Mouse (Mus musculus): ENCODE data around the gene Rfx4.

Gene Rfx4

DNA sequence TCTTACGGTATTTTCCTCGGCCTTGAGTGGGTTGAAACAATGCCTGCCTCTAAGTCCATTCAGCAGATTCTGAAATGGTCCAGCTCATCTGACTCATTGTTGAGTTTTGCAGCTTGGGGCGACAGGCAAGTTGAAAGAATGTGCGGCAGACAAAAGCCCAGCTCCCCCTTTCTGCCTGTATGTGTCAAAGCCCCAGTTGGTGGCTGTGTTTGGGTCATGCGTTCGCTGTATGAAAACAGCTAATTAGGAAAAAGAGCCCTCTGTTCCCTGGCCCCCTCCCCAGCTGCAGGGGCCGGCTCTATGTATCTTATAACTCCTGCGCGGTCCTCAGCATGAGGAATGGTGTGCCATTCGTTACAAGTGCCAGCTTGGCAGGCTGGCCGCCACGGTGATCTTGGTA, 115.4 kb downstream of the Rfx4 start:
- DNase-seq (ENCODE audit: low spot score), result no peak

DNA sequence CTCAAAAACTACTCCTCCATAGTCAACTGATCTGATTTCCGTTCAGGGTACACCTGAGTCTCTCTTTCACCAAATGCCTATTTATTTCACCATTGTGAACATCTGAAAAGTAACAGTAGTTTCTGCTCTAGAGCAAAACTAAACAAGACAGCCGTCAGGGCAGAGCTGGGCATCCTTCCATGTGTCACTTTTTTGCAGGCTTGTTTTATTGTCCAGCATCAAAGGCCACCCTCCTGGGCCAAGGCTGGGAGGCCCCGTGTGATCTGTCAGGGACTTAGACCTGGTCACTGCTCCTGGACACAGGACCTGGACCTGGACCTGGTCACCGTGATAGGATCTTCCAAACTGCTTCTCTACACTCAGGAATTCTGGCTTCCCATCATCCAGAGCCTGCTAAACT, 116.1 kb downstream of the Rfx4 start:
- DNase-seq (ENCODE audit: low spot score), result no peak

DNA sequence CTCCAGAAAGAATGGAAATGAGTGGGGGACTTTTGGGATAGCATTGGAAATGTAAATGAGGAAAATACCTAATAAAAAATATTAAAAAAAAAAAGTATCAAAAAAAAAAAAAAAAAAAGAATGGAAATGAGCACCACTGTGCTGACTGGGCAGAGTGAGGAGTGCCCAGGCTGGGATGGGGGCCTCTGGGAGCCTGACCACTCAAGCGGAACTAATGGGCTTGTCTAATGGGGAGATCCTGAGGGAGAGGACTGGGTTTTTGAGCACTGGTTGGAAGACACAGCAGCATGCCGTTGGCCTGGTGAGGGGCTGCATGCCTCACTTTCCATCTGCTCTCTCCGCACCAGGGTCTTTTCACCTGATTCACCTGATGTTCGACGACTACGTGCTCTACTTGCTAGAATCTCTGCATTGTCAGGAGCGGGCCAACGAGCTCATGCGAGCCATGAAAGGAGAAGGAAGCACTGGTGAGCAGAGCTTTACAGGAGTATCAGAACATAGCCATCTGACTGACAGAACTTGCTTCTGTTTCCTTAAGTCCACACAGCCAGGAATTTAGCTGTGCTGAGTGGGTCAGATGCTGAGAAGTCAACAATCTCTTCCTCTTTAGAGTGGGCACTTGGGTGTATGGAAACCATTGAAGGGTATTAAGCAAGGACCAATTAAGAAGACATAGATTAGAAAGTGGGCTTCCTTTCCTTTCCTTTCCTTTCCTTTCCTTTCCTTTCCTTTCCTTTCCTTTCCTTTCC, 124.1 kb downstream of the Rfx4 start:
- no peak for DNase-seq (ENCODE audit: low spot score)

DNA sequence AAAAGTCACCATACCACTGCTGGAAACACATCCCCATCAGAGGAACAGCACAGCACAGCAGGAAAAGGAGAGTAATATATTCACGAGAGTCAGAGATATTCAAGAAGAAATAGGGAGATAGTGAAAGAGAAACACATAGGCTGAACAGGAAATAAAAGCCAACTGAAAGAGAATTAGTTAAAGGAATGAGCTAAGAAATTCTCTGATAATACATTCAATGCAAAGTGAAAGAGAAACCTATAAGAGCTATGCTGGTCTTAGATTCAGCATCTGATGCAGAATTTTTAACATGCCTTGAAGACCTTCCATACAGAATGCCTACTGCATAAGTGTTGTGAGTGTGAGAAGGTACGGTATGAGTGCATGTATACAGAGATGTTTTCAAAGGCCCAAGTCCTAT, 126.7 kb downstream of the Rfx4 start:
- DNase-seq (ENCODE audit: low spot score), result no peak

DNA sequence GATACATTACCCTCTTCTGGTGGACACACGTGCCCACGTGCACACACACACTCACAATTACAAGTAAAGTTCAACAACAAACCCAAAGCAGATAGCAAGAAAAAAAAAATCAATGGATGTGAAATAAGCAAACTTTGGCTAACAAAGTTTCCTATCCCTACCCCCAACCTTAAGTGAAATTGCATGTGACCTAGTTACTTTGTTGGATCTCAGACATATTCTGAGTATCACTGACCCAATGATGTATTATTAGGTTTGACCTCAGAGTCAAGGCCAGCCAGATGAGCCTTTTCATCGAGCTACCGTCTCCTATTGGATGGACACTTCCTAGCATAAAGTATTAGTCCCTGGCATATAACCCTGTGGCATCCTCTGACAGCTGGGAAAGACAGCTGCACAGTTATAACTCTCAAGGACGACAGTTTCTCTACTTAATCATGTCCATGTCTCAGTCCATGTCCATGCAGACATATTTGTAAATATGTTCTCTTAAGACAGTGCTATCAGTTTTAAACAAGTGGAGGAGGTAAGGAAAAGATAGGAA, 129.6 kb downstream of the Rfx4 start:
- no peak for DNase-seq (ENCODE audit: low spot score)

DNA sequence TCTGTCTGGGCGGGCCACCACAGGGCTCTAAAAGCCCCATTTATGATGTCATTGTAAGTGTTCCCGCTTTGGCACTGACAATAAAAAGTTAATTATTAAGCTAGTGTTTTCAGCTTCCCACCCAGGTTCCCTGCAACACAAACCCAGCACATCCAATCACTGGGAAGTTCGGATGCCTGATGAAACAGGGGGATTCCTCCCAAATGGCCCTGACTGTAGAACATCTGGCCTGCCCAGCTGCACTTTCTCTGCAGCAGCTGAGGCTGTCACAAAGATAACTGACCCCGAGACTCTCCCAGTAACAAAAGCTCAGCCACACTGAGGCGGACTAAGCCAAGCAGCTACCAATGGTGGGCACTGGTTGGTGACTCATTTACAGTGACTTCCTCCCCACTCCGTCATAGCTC, 130.4 kb downstream of the Rfx4 start:
- DNase-seq (ENCODE audit: low spot score), result no peak

DNA sequence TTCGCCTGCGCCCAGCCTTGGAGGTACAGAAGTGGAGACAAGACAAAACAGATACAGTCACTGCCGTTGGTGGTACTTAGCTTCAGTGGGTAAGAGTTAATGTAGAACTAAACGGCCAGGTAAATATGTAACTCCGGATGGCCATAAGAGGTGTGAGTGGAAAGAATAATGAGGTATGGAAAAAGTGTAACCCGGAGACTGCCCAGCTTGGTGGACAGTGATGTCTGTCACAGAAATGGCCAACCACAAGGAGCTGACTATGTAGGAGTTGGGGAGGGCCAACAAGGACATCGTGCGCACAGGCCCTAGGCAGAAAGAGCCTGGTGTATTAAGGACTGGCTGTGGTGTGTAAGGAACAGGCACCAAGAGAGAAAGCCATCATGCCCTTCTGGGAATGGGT, 130.9 kb downstream of the Rfx4 start:
- DNase-seq (ENCODE audit: low spot score), result no peak

DNA sequence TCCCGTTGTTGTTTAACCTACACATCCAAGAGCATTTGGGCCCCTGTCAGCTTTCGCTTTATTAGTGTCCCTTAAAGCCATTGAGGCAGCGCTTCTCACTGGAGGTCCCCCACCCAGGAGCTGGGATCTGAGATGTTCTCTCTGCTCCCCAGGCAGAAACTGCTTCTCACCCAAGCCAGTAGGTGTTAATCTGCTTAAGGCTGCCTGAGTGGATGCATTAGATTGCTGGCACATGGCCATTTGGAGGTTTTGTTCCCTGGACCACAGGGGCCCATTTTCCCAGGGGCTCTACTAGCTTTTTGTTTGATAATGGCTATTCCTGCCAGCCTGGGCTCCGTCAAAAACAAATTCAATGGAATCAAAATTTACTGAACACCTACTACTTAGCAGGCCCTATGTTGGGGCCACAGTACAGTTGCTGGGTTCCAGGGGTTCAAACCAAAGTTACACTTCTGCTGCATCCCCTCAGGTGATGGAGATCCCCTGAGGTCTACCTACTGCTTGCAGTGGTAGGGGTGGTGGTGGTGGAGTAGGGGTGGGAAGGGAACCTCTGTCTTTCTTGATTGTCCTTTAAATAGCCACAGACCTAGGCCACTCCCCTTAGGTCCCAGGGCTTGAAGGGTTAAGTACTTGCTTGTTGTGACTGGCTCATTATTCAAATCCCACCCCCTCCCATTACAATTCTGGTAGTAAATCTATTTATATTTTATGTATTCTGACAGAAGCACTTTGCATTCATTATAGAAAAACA, 133.4 kb downstream of the Rfx4 start:
- DNase-seq (ENCODE audit: low spot score), result no peak

DNA sequence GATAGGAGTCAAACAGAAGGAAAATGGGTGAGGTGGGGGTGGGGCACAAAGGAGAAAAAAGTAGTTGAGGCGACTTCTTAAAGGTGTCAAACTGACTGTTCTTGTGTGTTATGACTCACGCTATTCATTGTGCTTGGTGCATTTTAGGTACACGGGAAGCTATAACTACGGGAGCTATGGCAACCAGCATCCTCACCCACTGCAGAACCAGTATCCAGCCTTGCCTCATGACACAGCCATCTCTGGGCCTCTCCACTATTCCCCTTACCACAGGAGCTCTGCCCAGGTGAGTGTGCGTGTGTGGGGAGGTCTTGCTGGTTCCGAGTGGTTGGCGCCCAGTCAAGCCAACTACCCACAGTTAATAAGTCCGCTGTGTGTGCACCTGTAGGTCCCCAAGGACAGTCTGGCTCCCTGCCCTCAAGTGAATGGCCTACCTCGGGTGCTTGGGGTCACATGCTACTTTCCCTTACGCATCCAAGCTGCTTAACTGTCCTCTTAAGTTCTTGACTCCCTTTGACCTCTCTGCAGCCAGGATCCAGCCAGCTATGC, 140.0 kb downstream of the Rfx4 start:
- no peak for DNase-seq (ENCODE audit: low spot score)

DNA sequence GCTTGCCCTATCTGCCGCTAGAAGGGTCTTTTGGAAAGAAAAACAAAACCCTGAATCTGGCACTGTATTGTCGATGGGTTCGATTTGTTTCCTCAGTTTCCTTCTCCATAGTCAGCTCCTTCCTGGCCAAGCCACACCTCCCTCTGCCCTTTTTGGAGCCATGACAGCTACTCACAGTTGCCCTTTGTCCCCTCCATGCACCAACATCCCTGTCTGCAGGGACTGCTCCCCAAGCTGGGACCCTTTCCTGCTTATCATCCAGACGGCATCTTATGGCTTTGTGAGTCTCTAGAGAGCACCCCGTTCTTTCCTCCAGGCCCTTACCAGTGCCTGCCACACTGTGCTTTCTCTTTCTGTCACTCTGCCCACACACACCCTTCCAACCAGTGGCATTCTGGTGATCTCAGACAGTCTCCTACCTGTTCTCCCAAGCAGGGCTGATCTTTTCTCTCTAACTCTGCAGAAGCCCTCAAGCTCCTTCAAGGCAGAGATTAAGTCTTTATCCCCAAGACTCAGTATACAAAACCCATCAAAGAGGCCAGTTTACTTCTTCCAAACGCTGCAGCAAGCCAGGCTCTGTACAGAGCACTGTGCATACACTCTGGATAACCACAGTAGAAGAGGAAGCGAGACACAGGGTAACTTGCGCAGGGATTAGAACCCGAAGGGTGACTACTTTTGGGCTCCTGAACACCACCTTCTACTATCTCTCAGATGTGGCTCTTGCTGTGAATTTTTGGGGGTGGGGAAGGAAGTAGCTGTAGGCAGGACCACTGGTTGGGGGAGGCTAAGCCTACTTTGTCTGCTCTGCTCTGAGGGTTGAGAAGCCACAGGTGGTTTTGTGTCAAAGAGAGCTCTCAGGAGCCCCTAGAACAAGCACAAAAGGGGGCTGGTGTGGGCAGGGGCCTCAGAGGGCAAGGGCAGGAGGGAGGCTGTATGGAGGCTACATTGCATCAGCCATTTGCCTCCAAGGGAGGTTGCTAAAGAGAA, 141.4 kb downstream of the Rfx4 start:
- DNase-seq (ENCODE audit: low spot score), result no peak

DNA sequence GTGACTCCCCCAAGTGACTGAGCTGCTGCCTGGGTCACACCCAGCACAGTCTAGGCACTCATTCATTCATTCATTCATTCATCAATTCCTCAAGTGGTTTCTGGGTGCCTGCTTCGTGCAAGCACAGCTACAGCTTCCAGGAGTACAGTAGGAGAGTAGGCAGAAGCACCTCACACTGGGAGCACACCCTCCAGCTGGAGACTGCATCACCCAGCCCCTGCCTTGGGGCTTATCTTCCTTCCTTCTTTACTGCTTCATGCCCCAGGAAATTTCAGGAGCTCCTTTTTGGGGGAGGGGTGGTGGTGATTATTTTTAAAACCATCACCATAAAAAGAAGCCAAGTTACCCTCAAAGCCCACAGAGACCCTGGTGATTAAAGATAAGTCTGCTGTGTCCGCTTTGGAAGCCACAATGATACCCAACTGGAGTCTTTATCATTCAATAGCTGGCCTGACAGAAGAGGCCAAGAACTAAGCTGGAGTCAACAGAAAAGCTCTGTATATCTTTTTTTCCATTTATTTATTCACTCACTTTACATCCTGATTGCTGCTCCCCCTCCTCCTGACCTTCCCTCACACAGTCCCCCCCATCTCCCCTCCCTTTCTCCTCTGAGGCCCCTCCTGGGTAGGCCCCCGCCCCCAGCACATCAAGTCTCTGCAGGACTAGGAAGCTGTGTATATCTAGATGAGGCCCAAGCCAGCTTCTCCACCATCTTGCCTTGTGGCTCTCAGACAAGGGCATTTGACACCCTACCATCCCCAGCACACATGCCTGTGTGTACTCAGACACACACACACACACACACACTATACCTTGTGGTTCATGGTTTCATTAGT, 142.5 kb downstream of the Rfx4 start:
- no peak for DNase-seq (ENCODE audit: low spot score)

DNA sequence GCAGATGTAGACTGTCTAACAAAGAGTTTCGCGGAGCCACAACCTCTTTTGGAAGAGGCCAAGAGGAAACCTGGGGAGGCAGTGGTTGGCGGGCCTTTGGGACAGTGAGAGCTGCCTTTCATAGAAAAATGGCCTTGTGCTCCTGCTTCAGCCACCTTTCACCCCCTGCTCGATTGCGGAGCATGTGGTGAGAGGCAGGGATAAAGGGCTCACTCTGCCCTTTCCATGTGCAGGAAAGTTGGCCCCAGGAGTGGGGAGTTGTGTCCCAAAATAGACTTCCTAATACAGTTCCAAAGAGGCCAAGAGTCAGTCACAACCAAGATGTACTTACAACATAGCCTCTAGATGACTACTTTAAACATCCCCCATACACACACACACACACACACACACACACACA, 145.8 kb downstream of the Rfx4 start:
- DNase-seq (ENCODE audit: low spot score), result no peak

DNA sequence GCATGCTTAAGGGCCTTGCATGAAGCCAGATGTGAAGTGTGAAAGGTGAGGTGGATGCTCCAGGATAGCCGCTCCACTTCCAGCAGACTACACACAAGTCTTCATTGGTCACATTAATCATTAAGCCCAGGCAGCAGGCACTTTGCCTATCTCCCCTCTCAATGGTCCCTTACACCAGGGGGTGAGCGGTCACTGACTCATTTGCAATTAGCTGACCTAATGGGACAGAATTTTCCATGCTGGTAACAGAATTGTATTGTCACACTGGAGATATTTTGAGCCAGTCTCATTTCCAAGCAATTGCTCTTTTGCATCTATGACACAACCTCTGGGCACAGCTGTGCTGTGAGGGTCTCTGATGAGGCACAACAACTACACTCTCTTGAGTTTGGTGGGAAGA, 146.4 kb downstream of the Rfx4 start:
- no peak for DNase-seq (ENCODE audit: low spot score)

DNA sequence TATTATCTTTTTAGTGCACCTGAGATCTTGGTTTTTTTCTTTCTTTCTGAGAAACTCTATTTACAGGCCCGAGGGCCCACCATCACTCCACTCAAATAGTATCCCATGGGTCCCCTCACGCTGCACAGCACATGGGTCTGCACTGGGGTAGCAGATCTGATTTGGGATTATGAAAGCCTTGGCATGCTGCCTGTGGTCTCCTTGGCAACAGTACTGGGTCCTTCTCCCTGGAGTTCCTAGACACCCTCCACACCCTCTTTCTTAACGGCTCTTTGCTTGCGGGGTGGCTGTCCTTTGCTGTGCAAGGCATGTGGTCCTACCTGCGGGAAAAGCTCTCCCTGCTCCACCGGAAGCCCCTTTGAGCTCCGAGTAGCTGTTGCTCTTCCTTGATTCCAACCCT, 147.4 kb downstream of the Rfx4 start:
- DNase-seq (ENCODE audit: low spot score), result no peak

DNA sequence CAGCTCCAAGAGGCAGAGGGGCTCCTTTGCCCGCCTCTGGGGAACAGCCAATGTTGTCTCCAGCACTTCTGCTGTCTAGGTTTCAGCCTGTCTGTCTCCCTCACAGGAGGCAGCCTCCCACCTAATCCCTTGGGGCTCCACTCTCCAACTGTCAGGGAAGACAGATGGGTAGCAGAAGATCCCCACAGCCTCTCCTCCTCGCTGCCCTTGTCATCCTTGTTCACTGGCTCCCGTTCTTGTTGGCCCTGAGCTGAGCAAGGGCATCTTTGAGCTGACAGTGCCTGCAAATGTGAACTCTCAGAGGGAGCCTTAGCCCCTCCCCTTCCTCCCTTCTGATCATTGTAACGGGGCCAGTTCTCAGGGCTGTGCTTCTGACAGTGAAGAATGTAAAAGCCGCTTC, 147.9 kb downstream of the Rfx4 start:
- DNase-seq (ENCODE audit: low spot score), result no peak

DNA sequence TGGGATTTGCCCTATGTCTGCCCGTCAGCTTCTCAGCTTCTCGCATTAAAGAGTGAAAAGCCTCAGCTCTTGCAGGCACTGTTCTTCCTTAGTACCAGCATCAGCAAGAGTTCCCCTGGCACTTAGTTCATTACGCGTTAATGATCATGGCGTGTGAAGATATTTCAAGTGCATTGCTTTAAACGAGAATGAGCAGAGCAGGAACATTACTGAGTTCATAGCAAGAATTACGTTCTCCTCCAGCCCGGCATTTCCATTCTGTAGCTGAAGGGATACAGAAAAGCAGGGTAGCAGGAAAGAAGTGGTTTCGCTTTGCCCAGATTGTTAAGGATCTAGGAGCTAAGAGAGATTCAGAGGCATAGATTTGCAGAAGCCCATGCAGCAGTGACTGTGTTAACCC, 151.0 kb downstream of the Rfx4 start:
- no peak for DNase-seq (ENCODE audit: low spot score)

DNA sequence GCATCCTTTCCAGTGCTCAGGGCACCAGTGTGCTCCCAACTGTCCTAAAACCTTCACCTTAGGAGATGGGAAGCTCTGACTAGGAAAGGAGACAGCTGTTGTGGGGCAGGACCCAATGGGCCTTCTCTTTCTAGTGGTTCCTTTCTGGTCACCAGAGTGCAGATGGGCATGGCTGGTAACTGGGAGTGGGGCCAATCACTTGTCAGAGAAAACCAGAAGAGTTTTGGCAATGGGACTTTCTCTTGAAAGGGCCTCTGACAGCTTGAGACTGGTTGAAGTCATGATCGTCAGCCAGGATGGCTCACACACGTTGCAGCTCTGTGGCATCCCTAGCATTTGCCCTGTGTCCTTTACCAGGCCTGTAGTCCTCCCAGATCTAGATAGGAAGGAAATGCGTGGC, 152.1 kb downstream of the Rfx4 start:
- DNase-seq (ENCODE audit: low spot score), result no peak

DNA sequence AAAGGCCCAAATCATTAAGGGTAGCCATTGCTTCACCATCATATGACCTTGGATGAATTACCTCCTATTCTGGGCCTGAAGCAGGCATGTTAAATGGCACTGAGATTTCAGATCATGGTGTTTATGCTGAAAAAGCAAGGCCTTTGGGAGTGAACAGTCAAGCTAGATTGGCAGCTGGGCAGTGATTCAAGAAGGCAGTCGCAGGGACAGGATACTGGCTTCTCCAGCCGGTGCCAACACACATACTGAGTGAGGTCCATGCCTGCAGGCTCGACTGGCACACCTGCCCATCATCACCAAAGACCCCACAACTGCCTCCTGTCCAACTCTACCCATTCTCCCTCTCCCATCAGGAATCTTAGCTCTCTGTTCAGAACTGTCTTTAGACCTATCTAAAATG, 152.6 kb downstream of the Rfx4 start:
- no peak for DNase-seq (ENCODE audit: low spot score)

DNA sequence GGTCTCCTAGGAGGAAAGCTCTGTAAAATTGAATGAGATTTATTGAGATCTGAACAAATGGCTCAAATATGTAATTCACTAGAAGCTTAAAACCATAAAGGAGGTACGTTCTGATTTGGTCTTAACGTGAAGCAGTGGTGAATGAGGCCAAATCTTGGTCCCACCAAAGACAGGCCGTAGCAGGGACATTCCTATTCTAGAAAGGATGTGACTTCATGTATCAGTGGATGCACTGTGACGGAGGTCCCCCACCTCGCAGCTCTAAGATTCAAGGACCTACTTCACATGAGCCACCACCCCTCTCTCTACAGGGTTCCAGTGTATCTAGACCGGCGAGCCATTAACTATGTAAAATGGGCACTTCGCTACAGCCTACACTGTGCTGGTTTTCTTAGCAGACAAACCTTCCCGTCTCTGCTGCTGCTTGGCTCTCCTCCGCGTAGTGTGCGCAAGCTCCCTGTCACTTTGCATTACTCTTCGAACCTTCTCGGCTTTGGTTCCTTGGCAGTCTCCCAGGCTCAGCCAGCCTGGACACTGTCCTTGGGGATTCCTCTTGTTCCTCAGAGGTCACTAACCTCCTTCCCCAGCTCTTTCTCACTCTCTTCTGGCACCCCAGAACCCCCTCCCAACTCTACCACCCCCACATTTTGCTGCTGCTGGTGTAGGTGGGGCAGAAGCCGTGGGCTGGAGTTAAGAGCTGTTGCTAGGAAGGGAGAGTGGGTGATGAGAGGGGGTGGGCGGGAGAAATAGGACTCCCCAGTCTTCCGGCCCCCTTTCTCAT, 153.3 kb downstream of the Rfx4 start:
- no peak for DNase-seq (ENCODE audit: low spot score)

DNA sequence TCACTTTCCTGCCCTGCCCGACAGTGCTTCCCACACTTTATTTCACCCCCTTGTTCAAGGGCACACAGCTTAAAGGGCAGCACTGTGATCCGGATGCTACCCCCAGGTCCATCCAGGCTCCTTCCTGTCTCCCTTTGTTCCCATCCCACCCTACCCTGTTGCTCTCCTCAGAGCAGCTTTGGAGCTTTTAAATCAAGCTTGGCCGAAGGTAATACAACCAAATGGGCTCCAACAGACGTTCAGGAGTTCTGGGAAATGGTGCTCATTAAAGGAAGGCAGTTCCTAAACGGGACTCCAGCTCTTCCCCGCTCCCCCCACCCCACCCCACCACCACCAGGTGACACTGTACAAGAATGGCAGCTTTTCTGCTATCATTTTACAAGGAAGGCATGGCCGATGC, 154.3 kb downstream of the Rfx4 start:
- DNase-seq (ENCODE audit: low spot score), result no peak
